Mouse (Mus musculus) forebrain, embryonic 11.5 days (tissue): ENCODE results near the gene Nr2c2. TPM values are rescaled to one million over a fixed set of nuclear protein-coding genes. Genes with fewer than 3 reads are reported as not detected.

ENCODE experiments used
- ATAC-seq: fragments of 200-750 bp; cut with Nextera tagmentation; replicated peaks from 2 replicates; pipeline ENCODE4 v1.8.0; 2017; ENCODE audit warnings: moderate TSS enrichment; ENCODE audit not compliant: low FRiP score
- DNase-seq: peaks from one replicate; pipeline ENCODE4 v3.0.0-alpha.2; 2017; ENCODE audit warnings: low spot score
- H3K27ac ChIP-seq: fragments of 300-500 bp; sonication (generic); 2 replicates; pipeline ENCODE4 v1.5.1; 2014; ENCODE audit warnings: low read depth, low read length
- H3K27me3 ChIP-seq: fragments of 300-500 bp; sonication (generic); 2 replicates; pipeline ENCODE4 v1.6.1; 2014; ENCODE audit warnings: mild to moderate bottlenecking, low read length, mixed read lengths; ENCODE audit not compliant: control insufficient read depth, insufficient read depth
- H3K36me3 ChIP-seq: fragments of 300-500 bp; sonication (generic); 2 replicates; pipeline ENCODE4 v1.6.1; 2014; ENCODE audit warnings: mild to moderate bottlenecking, low read length, moderate library complexity, mixed read lengths; ENCODE audit not compliant: control insufficient read depth, insufficient read depth
- H3K4me1 ChIP-seq: fragments of 300-500 bp; sonication (generic); replicated peaks from 2 replicates; pipeline ENCODE4 v1.6.1; 2014; ENCODE audit warnings: low read length, mixed read lengths; ENCODE audit not compliant: control insufficient read depth, insufficient read depth
- H3K4me2 ChIP-seq: fragments of 300-500 bp; sonication (generic); 2 replicates; pipeline ENCODE4 v1.6.1; 2014; ENCODE audit warnings: low read depth, mild to moderate bottlenecking, low read length, moderate library complexity, mixed read lengths; ENCODE audit not compliant: severe bottlenecking
- H3K4me3 ChIP-seq: fragments of 300-500 bp; sonication (generic); 2 replicates; pipeline ENCODE4 v1.5.1; 2014; ENCODE audit warnings: low read depth, low read length
- H3K9ac ChIP-seq: fragments of 300-500 bp; sonication (generic); 2 replicates; pipeline ENCODE4 v1.6.1; 2014; ENCODE audit warnings: low read length
- H3K9me3 ChIP-seq: fragments of 300-500 bp; sonication (generic); 2 replicates; pipeline ENCODE4 v1.6.1; 2016; ENCODE audit warnings: low read length, mixed read lengths; ENCODE audit not compliant: control insufficient read depth
- WGBS: fragments of 180-500 bp; shearing (Covaris S2); extraction: QIAGEN DNeasy Blood & Tissue Kit; methylation state at CpG from one replicate; pipeline ENCODE4 v1.1.7; 2014; 5-methylcytosine and 5-hydroxymethylcytosine counted together
- polyA plus RNA-seq: library from polyadenylated mRNA; unstranded; fragments of >200 nt; fragmentation: Nextera tagmentation; extraction: Ambion mirVana; gene quantifications from 2 replicates; pipeline ENCODE4 v1.2.1, GENCODE M21; 2014

Gene Nr2c2
- 30.3 and 38.5 TPM in 2 replicates for polyA plus RNA-seq

DNA sequence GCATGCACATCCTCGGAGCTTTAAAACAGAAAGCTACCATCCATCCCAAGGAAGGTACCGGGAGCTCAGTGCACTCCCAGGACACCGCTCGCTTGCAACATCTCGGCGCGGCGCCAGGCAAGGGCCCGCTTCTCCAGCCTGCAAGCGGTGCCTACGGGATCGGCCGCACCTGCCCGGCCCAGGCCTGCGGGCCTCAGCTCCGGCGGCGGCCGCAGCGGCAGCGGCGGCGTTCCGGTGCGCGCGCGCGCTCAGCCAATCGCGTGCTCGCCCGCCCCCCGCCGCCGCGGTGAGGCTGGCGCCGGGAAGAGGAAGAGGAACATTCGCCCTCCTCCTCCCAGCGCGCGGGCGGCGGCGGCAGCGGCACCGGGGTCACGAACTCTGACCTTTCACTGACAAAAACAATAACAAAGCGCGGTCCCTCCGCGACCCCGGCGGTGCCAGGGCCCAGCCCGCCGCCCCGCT is at the start of gene Nr2c2:
Gene Nr2c2 (plus strand): TSS at position 261 of the 462 bp plus-strand sequence.
- Histone ChIP-seq H3K4me1 (peaks cover 2% of the 10 kb centered on the region; the same call in 1 of the 2 replicates), H3K9me3 (no peaks in the 10 kb centered on the region), H3K4me3 (peak within 1 kb of the TSS; percentile 99), H3K27ac (peak within 1 kb of the TSS; percentile 98), H3K9ac (peak within 1 kb of the TSS; percentile 98), H3K27me3 (no peaks in the 10 kb centered on the region), H3K4me2 (peak within 1 kb of the TSS; percentile 71), H3K36me3 (no peaks in the 10 kb centered on the region)
- under 1% methylated on average over 47 of the region's 58 CpGs for WGBS
- ATAC-seq, result peak; percentile 60
- peak; percentile 90 for DNase-seq

GRCm38 (mm10) chr6:92042055-92042454 is 49.1 kb upstream of the Nr2c2 start:
- no peak for DNase-seq
- Histone ChIP-seq H3K27ac (no peak overlapping the region), H3K4me3 (no peak overlapping the region), H3K9ac (no peak overlapping the region), H3K4me2 (no peak overlapping the region), H3K4me1 (no peaks in the 10 kb centered on the region), H3K27me3 (no peaks in the 10 kb centered on the region), H3K36me3 (no peaks in the 10 kb centered on the region), H3K9me3 (no peaks in the 10 kb centered on the region)
- WGBS, result 90% methylated on average over 4 of the region's 4 CpGs
- ATAC-seq, result no peak

DNA sequence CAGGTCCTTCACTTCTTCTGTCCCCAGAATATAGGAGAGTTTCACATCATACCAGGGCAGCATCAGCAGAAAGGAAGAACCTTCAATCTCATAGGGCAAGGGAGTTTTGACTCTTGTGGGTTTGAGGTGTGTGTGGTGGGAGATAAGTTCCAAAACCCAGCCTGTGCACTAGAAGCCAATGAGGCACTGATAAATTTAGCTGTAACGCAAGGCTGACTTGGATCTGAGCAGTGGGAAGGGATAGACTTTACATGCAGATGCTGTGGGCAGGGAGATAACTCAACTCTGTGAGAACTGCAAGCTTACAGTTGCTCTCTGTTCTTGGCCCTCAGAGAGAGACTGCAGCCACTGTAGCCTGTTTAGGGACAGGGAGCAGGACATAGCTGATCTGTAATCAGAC is 48.3 kb upstream of the Nr2c2 start:
- Histone ChIP-seq H3K4me1 (no peaks in the 10 kb centered on the region), H3K9ac (no peak overlapping the region), H3K9me3 (no peaks in the 10 kb centered on the region), H3K27ac (no peak overlapping the region), H3K4me3 (no peak overlapping the region), H3K4me2 (no peak overlapping the region), H3K36me3 (no peaks in the 10 kb centered on the region), H3K27me3 (no peaks in the 10 kb centered on the region)
- DNase-seq (no peak), ATAC-seq (no peak)
- 85% methylated on average over 1 of the region's 1 CpGs for WGBS

DNA sequence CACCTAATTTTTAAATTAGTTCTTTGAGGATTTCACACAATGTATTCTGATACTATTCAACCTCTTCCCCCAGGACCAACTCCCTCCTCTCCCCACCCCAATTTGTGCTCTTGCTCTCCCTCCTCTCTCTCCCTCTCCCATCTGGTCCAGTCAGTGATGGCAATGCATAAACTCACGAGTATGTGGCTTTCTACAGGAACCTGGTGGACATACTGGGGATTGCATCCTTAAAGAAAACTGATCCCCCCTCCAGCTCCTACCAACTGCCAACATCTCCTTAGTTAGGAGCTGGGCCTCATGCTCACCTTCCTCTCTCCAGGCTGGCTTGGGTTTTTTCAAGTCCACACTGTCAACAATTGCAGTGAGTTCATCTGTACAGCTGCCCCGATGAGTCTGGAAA is 33.4 kb upstream of the Nr2c2 start:
- H3K4me1 ChIP-seq, result no peaks in the 10 kb centered on the region
- no peak overlapping the region for H3K4me3 ChIP-seq
- no peak overlapping the region for H3K9ac ChIP-seq
- H3K27me3 ChIP-seq, result no peaks in the 10 kb centered on the region
- no peaks in the 10 kb centered on the region for H3K36me3 ChIP-seq
- H3K4me2 ChIP-seq, result no peak overlapping the region
- DNase-seq (no peak), ATAC-seq (no peak)
- 55% methylated on average over 2 of the region's 2 CpGs for WGBS
- no peak overlapping the region for H3K27ac ChIP-seq
- H3K9me3 ChIP-seq, result no peaks in the 10 kb centered on the region

- Histone ChIP-seq H3K27ac (no peak overlapping the region), H3K27me3 (no peaks in the 10 kb centered on the region), H3K4me2 (no peak overlapping the region), H3K9ac (no peak overlapping the region), H3K9me3 (no peaks in the 10 kb centered on the region), H3K4me3 (no peak overlapping the region), H3K4me1 (no peaks in the 10 kb centered on the region), H3K36me3 (no peaks in the 10 kb centered on the region)
- WGBS, result 59% methylated on average over 5 of the region's 5 CpGs
- no peak for ATAC-seq
- no peak for DNase-seq
Measured at GRCm38 (mm10) chr6:92061725-92062124, 29.5 kb upstream of the Nr2c2 start.

DNA sequence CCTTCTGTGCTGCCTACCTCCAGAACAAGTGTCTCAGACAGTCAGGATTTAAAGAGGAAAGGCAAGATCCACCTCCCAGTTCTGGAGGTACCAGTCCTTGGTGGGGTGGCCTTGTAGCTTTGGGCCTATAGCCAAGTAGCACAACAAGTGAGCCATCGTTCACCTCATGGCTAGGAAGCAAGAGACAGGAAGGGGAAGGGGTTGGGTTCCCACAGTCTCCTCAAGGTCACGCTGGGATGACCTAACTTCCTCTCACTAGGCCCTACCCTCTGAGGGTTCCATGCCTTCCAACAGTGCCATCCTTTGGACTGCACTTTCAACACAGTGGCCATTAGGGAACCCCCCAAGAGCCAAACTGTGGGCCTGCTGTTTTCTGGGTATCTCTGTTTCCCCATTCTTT is 27.7 kb upstream of the Nr2c2 start:
- Histone ChIP-seq H3K27me3 (no peaks in the 10 kb centered on the region), H3K4me3 (no peak overlapping the region), H3K27ac (no peak overlapping the region), H3K36me3 (no peaks in the 10 kb centered on the region), H3K9me3 (no peaks in the 10 kb centered on the region), H3K4me1 (no peaks in the 10 kb centered on the region), H3K9ac (no peak overlapping the region), H3K4me2 (no peak overlapping the region)
- whole genome bisulfite sequencing, result 82% methylated on average over 2 of the region's 2 CpGs
- no peak for DNase-seq
- no peak for ATAC-seq

GRCm38 (mm10) chr6:92064101-92064500 is 27.1 kb upstream of the Nr2c2 start:
- Histone ChIP-seq H3K4me2 (no peak overlapping the region), H3K4me1 (no peaks in the 10 kb centered on the region), H3K27me3 (no peaks in the 10 kb centered on the region), H3K9me3 (no peaks in the 10 kb centered on the region), H3K9ac (no peak overlapping the region), H3K4me3 (no peak overlapping the region), H3K27ac (no peak overlapping the region), H3K36me3 (no peaks in the 10 kb centered on the region)
- ATAC-seq, result no peak
- DNase-seq, result no peak
- 83% methylated on average over 10 of the region's 10 CpGs for WGBS

DNA sequence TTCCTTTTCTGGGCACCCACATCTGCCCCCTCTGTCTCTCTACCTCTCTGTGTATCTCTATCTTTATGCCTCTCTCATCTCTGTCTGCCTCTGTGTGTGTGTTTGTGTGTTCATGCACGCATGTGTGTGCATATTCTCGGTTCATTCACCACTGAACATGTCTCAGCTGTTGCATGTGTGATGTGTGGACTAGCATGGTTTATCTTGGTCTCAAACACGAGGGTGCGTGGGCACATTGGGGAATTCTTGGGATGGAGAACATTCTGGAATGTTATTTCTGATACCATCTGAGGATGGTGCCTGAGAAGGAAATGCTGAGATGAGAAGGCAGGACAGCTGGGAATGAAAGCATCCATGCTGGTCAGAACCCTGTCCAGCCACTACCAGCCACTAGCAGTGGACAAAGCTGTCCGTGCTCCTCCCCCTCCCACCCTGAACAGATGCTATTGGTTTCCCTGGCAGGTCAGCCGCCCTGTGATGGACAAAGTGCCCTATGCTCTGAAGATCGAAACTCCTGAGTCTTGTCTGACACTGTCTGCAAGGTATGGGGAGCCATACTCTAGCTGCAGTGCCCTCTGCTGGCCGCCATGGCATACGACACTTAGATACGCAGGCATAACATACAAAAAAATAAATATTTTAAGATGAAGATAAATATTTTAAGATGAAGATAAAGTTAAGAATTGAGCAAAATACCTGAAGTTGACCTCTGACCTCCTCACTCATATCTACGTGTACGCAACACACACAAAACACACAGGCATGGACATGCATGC is 25.3 kb upstream of the Nr2c2 start:
- no peak overlapping the region for H3K9ac ChIP-seq
- no peaks in the 10 kb centered on the region for H3K27me3 ChIP-seq
- ATAC-seq (0 out of 2 replicates have a peak, but pooled peaks have one; percentile 42), DNase-seq (peak; percentile 72)
- WGBS, result 51% methylated on average over 12 of the region's 12 CpGs
- no peaks in the 10 kb centered on the region for H3K9me3 ChIP-seq
- H3K27ac ChIP-seq, result no peak overlapping the region
- H3K36me3 ChIP-seq, result no peaks in the 10 kb centered on the region
- H3K4me1 ChIP-seq, result no peaks in the 10 kb centered on the region
- H3K4me2 ChIP-seq, result no peak overlapping the region
- H3K4me3 ChIP-seq, result no peak overlapping the region
